Mouse (Mus musculus) heart, adult 2 months (tissue): ENCODE data around the gene Fnbp1.

Source experiments
- CTCF ChIP-seq: fragments of 200-600 bp; IDR thresholded peaks from 2 replicates; pipeline ENCODE4 v1.8.1; 2022; ENCODE audit warnings: antibody characterized with exemption, mild to moderate bottlenecking, moderate library complexity
- EP300 ChIP-seq: fragments of 200-500 bp; IDR thresholded peaks from 2 replicates; pipeline ENCODE4 v1.6.1; 2011; ENCODE audit warnings: low read depth, low read length, control low read depth; ENCODE audit not compliant: insufficient read depth
- POLR2A ChIP-seq: fragments of 200-500 bp; IDR thresholded peaks from 2 replicates; pipeline ENCODE4 v1.6.1; 2011; ENCODE audit warnings: mild to moderate bottlenecking, low read depth, low read length, control low read depth; ENCODE audit not compliant: insufficient read depth

GRCm38 (mm10) chr2:31118639-31119380 lies 23.0 kb downstream of the Fnbp1 start:
- TF ChIP-seq CTCF = no peak
- no peak for TF ChIP-seq POLR2A
- TF ChIP-seq EP300 = no peak
